Mouse (Mus musculus) lung, embryonic 14.5 days (tissue): ENCODE results near the gene Ppm1b. TPM values are rescaled to one million over a fixed set of nuclear protein-coding genes. Genes with fewer than 3 reads are reported as not detected.
A peak's percentile ranks its signal among the peaks of the same experiment; 100 is the strongest.

ENCODE experiments used
- ATAC-seq: fragments of 200-750 bp; cut with Nextera tagmentation; 2 replicates; pipeline ENCODE4 v1.8.0; 2017; ENCODE audit warnings: mild to moderate bottlenecking, moderate TSS enrichment, moderate library complexity; ENCODE audit not compliant: insufficient read depth
- DNase-seq: peaks from one replicate; pipeline ENCODE4 v3.0.0-alpha.2; 2015
- H3K27ac ChIP-seq: fragments of 300-500 bp; sonication (generic); 2 replicates; pipeline ENCODE4 v1.5.1; 2014; ENCODE audit warnings: low read depth, mild to moderate bottlenecking, moderate library complexity
- H3K27me3 ChIP-seq: fragments of 300-500 bp; sonication (generic); 2 replicates; pipeline ENCODE4 v1.6.1; 2014; ENCODE audit warnings: low read length, control low read depth; ENCODE audit not compliant: insufficient read depth
- H3K36me3 ChIP-seq: fragments of 300-500 bp; sonication (generic); 2 replicates; pipeline ENCODE4 v1.6.1; 2014; ENCODE audit warnings: control low read depth; ENCODE audit not compliant: insufficient read depth
- H3K4me1 ChIP-seq: fragments of 300-500 bp; sonication (generic); 2 replicates; pipeline ENCODE4 v1.6.1; 2014; ENCODE audit warnings: antibody characterized with exemption, control low read depth; ENCODE audit not compliant: insufficient read depth
- H3K4me2 ChIP-seq: fragments of 300-500 bp; sonication (generic); 2 replicates; pipeline ENCODE4 v1.6.1; 2014; ENCODE audit warnings: mild to moderate bottlenecking
- H3K4me3 ChIP-seq: fragments of 300-500 bp; sonication (generic); 2 replicates; pipeline ENCODE4 v1.5.1; 2014; ENCODE audit warnings: low read depth, low read length
- H3K9ac ChIP-seq: fragments of 300-500 bp; sonication (generic); 2 replicates; pipeline ENCODE4 v1.6.1; 2014
- H3K9me3 ChIP-seq: fragments of 300-500 bp; sonication (generic); 2 replicates; pipeline ENCODE4 v1.6.1; 2016; ENCODE audit warnings: low read depth, low read length, control low read depth
- CTCF ChIP-seq: IDR thresholded peaks from 2 replicates; pipeline ENCODE4 v1.5.1; 2016; ENCODE audit warnings: antibody characterized with exemption, low read depth
- WGBS: fragments of 180-500 bp; shearing (Covaris S2); extraction: QIAGEN DNeasy Blood & Tissue Kit; methylation state at CpG from one replicate; pipeline ENCODE4 v1.1.7; 2014; 5-methylcytosine and 5-hydroxymethylcytosine counted together
- polyA plus RNA-seq: library from polyadenylated mRNA; unstranded; fragments of >200 nt; fragmentation: Nextera tagmentation; extraction: Ambion mirVana; gene quantifications from 2 replicates; pipeline ENCODE4 v1.2.1, GENCODE M21; 2014

Gene Ppm1b
- polyA plus RNA-seq, 1 experiment from 2014 or later = 68.2 TPM

- H3K36me3 ChIP-seq = no peaks in the 10 kb centered on the region
- no peak overlapping the region for H3K4me2 ChIP-seq
- no peak overlapping the region for H3K4me3 ChIP-seq
- H3K4me1 ChIP-seq = no peaks in the 10 kb centered on the region
- TF ChIP-seq CTCF = no peak
- H3K9me3 ChIP-seq = no peaks in the 10 kb centered on the region
- 62% methylated on average over 5 of the region's 5 CpGs for WGBS
- H3K27ac ChIP-seq = no peak overlapping the region
- H3K27me3 ChIP-seq = no peaks in the 10 kb centered on the region
- DNase-seq (no peak), ATAC-seq (no peak)
- H3K9ac ChIP-seq = no peak overlapping the region
Observed at GRCm38 (mm10) chr17:85030651-85031050, 74.1 kb downstream of the Ppm1b start.

DNA sequence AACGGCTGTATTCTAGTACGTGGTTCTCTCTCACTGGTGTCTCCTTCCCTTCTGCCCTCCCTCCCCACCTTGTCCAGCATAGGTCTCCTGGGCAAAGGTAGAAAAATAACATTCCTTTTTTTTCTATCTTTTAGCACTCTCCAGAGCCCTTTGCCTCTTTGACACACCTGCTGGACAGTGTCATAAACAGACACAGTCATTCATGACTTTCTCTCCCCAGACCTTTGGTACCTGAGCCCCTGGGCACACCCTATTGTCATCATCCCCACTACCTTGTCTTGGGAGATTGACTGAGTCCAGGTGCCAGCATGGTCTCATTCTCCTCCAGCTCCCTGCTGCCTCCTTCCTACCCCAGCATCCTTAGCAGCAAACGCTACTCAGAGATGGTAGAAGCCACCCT lies 76.5 kb downstream of the Ppm1b start:
- TF ChIP-seq CTCF = no peak
- H3K27me3 ChIP-seq = no peaks in the 10 kb centered on the region
- no peak for DNase-seq
- 81% methylated on average over 3 of the region's 3 CpGs for WGBS
- H3K4me2 ChIP-seq = no peak overlapping the region
- no peaks in the 10 kb centered on the region for H3K4me1 ChIP-seq
- ATAC-seq = no peak
- H3K9ac ChIP-seq = no peak overlapping the region
- no peaks in the 10 kb centered on the region for H3K9me3 ChIP-seq
- H3K27ac ChIP-seq = no peak overlapping the region
- no peak overlapping the region for H3K4me3 ChIP-seq
- no peaks in the 10 kb centered on the region for H3K36me3 ChIP-seq

GRCm38 (mm10) chr17:85034068-85034467 lies 77.5 kb downstream of the Ppm1b start:
- Histone ChIP-seq H3K27ac (no peak overlapping the region), H3K36me3 (no peaks in the 10 kb centered on the region), H3K4me1 (no peaks in the 10 kb centered on the region), H3K27me3 (no peaks in the 10 kb centered on the region), H3K4me2 (no peak overlapping the region), H3K9ac (no peak overlapping the region), H3K9me3 (no peaks in the 10 kb centered on the region), H3K4me3 (no peak overlapping the region)
- DNase-seq (peak; percentile 14), ATAC-seq (peak; percentile 76; the same call in 1 of the 2 replicates)
- TF ChIP-seq CTCF = no peak
- 33% methylated on average over 11 of the region's 11 CpGs for WGBS

DNA sequence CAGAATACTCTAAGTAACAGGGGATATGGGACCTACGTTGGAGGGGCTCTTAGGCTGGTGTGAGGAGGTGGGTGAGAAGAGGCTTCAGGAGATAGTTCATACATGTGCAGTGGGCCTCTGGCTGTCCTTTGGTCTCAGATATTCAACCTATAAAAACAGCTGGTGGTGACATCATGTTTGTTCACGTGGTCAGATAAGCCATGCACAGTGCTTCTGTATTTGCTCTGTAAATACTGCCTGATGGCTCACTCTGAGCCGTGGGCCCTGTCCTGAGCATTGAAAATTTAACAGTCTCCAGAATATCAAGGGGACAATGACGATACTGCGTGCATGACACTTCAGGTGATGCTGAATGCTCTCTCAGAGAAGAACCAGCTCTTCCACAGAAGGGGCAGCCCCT lies 81.3 kb downstream of the Ppm1b start:
- DNase-seq = no peak
- no peak overlapping the region for H3K4me2 ChIP-seq
- no peaks in the 10 kb centered on the region for H3K4me1 ChIP-seq
- no peak for ATAC-seq
- H3K27ac ChIP-seq = no peak overlapping the region
- H3K9me3 ChIP-seq = no peaks in the 10 kb centered on the region
- WGBS = 58% methylated on average over 5 of the region's 5 CpGs
- no peak for TF ChIP-seq CTCF
- no peak overlapping the region for H3K9ac ChIP-seq
- no peaks in the 10 kb centered on the region for H3K27me3 ChIP-seq
- H3K36me3 ChIP-seq = no peaks in the 10 kb centered on the region
- H3K4me3 ChIP-seq = no peak overlapping the region

DNA sequence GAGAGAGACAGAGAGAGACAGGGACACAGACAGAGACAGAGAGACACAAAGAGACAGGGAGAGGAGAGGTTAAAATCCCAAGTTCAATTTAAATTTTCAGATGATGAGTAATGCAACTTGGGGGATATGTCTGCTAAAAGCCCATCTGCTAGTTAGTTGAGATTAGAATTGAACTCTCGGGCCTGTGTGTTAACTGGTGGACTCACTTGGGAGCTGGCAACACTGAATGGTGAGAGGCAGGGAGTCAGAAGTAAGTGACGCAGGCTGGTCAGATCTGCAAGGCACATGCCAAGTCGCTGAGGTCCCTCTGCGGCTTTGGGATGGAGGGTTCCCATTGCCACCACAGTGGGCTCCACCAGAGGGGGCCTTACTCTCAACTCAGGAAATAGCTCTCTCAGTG lies 81.8 kb downstream of the Ppm1b start:
- no peaks in the 10 kb centered on the region for H3K4me1 ChIP-seq
- H3K36me3 ChIP-seq = no peaks in the 10 kb centered on the region
- no peaks in the 10 kb centered on the region for H3K27me3 ChIP-seq
- H3K9ac ChIP-seq = no peak overlapping the region
- H3K4me2 ChIP-seq = no peak overlapping the region
- 86% methylated on average over 4 of the region's 4 CpGs for WGBS
- no peaks in the 10 kb centered on the region for H3K9me3 ChIP-seq
- no peak for TF ChIP-seq CTCF
- no peak for ATAC-seq
- no peak overlapping the region for H3K27ac ChIP-seq
- no peak overlapping the region for H3K4me3 ChIP-seq
- no peak for DNase-seq

GRCm38 (mm10) chr17:85038761-85039160 lies 82.2 kb downstream of the Ppm1b start:
- ATAC-seq (no peak), DNase-seq (no peak)
- WGBS = 91% methylated on average over 5 of the region's 5 CpGs
- no peaks in the 10 kb centered on the region for H3K36me3 ChIP-seq
- no peak for TF ChIP-seq CTCF
- no peak overlapping the region for H3K4me2 ChIP-seq
- no peak overlapping the region for H3K27ac ChIP-seq
- no peaks in the 10 kb centered on the region for H3K9me3 ChIP-seq
- H3K27me3 ChIP-seq = no peaks in the 10 kb centered on the region
- H3K9ac ChIP-seq = no peak overlapping the region
- no peaks in the 10 kb centered on the region for H3K4me1 ChIP-seq
- H3K4me3 ChIP-seq = no peak overlapping the region

- no peaks in the 10 kb centered on the region for H3K9me3 ChIP-seq
- no peaks in the 10 kb centered on the region for H3K27me3 ChIP-seq
- H3K27ac ChIP-seq = no peak overlapping the region
- no peak overlapping the region for H3K4me3 ChIP-seq
- H3K36me3 ChIP-seq = no peaks in the 10 kb centered on the region
- DNase-seq (peak; percentile 22), ATAC-seq (no peak)
- no peak for TF ChIP-seq CTCF
- no peaks in the 10 kb centered on the region for H3K4me1 ChIP-seq
- H3K4me2 ChIP-seq = no peak overlapping the region
- 51% methylated on average over 7 of the region's 7 CpGs for WGBS
- no peak overlapping the region for H3K9ac ChIP-seq
Observed at GRCm38 (mm10) chr17:85040913-85041312, 84.4 kb downstream of the Ppm1b start.

DNA sequence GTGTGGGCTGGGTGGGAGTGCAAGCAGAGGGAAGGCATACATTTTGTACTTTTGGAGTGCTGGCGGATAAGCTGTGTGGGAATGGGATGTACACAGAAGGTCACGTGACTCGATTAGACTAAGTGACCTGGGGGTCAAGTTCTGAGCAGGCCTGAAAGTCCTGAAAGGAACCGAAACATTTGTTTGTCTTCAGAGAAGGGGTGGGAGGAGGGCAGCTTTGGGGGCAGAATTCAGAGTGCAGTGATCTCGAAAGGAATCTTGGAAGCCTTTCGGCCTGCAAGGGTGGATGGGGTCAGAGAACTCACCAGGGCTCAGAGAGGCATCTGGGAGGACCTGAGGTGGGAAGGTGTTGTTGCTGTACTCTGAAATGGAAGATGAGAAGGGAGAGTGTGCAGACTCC lies 85.9 kb downstream of the Ppm1b start:
- WGBS = 48% methylated on average over 6 of the region's 6 CpGs
- no peak overlapping the region for H3K27ac ChIP-seq
- H3K4me3 ChIP-seq = no peak overlapping the region
- no peak for DNase-seq
- no peaks in the 10 kb centered on the region for H3K27me3 ChIP-seq
- no peaks in the 10 kb centered on the region for H3K36me3 ChIP-seq
- no peaks in the 10 kb centered on the region for H3K4me1 ChIP-seq
- H3K9me3 ChIP-seq = no peaks in the 10 kb centered on the region
- H3K4me2 ChIP-seq = no peak overlapping the region
- ATAC-seq = peak; percentile 28; the same call in 1 of the 2 replicates
- no peak overlapping the region for H3K9ac ChIP-seq
- no peak for TF ChIP-seq CTCF
